Mouse (Mus musculus): ENCODE results near the gene Syce1.
"Not testable (repeated sequence)": the region's sequence is repeated elsewhere in the genome, so short reads cannot be mapped to it uniquely, and the experiment has no call there.

Gene Syce1

GRCm38 (mm10) chr7:140765888-140766739 lies 21.5 kb downstream of the Syce1 start:
- no peak for DNase-seq (ENCODE audit: low read depth)

- DNase-seq (ENCODE audit: low read depth), result not testable (repeated sequence)
Observed at GRCm38 (mm10) chr7:140765391-140765790, 22.3 kb downstream of the Syce1 start.

GRCm38 (mm10) chr7:140763447-140764020 lies 24.1 kb downstream of the Syce1 start, which contains the start of gene Cyp2e1:
Gene Cyp2e1 (plus strand): TSS chr7:140763739.
- no peak for DNase-seq (ENCODE audit: low read depth)

- DNase-seq (ENCODE audit: low read depth), result no peak
Observed at GRCm38 (mm10) chr7:140760647-140761046, 27.0 kb downstream of the Syce1 start.

- no peak for DNase-seq (ENCODE audit: low read depth)
Observed at GRCm38 (mm10) chr7:140756151-140756854, 31.3 kb downstream of the Syce1 start.

- no peak for DNase-seq (ENCODE audit: low read depth)
Observed at GRCm38 (mm10) chr7:140754556-140754955, 33.1 kb downstream of the Syce1 start.

- DNase-seq (ENCODE audit: low read depth), result no peak
Observed at GRCm38 (mm10) chr7:140748827-140749160, 38.9 kb downstream of the Syce1 start.

- no peak for DNase-seq (ENCODE audit: low read depth)
Observed at GRCm38 (mm10) chr7:140748116-140748826, 39.4 kb downstream of the Syce1 start.

GRCm38 (mm10) chr7:140747402-140747801 lies 40.2 kb downstream of the Syce1 start:
- DNase-seq (ENCODE audit: low read depth), result no peak

GRCm38 (mm10) chr7:140733162-140733561 lies 54.5 kb downstream of the Syce1 start:
- peak; percentile 5 for DNase-seq (ENCODE audit: low read depth)

All from NIH3T3 (cell line).